23 mouse cellular contexts compared by ENCODE assay signal in the genomic region with DNA sequence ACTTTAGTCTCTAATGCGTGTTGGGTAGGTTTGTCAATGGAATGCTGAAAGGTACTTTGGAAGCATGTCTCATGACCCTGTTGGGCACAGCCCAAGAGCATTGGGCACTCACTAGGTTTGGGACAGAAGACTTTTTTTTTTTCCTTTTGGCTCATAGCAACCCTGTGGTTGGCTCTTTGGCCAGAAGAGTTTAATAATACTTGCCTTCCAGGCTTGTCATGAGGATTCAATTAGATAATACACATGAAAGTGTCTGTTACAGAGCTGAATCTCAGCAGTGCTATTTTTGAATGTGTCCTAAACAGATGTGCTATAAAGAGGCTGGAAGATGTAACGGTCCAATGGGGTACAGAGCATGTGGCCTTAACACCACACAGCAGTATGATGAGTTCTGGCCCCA. TPM values are rescaled to one million over a fixed set of nuclear protein-coding genes. Genes with fewer than 3 reads are reported as not detected.
A peak's percentile ranks its signal among the peaks of the same experiment; 100 is the strongest.
DNase-seq lines count a peak whose midpoint lies in the region; ATAC-seq and TF ChIP-seq lines count a peak whose summit lies in the region.
"Had no signal": no experiment of that assay in that cellular context is flagged by ENCODE, and none has a peak within 500 bp of the region (broad histone marks: within the 10 kb centered on the region; RNA-seq: fewer than 3 reads in every experiment).

No protein-coding gene starts in this region.

- H3K4me1 ChIP-seq in heart, embryonic 16.5 days (ENCODE audit: control insufficient read depth, insufficient read depth, low read length) = peaks cover 25% of the 10 kb centered on the region
- no peaks in the 10 kb centered on the region; the same call in 1 of the 2 replicates for H3K4me1 ChIP-seq in limb, embryonic 14.5 days (ENCODE audit: control insufficient read depth, insufficient read depth, low read length)
- no peaks in the 10 kb centered on the region; the same call in 1 of the 2 replicates for H3K4me1 ChIP-seq in limb, embryonic 10.5 days
- H3K4me1 ChIP-seq in forebrain, embryonic 15.5 days = no peaks in the 10 kb centered on the region
- H3K4me1 ChIP-seq: embryonic facial prominence, embryonic 12.5 days; midbrain, embryonic 15.5 days had no signal

- TF ChIP-seq CTCF in gastrocnemius, adult 2 months (IDR thresholded peaks at IDR 0.05) = no peak

- no peaks in the 10 kb centered on the region for H3K36me3 ChIP-seq in heart, embryonic 16.5 days (ENCODE audit: control insufficient read depth, insufficient read depth)
- H3K36me3 ChIP-seq in limb, embryonic 14.5 days (ENCODE audit: control insufficient read depth, insufficient read depth, low read length) = no peaks in the 10 kb centered on the region; the same call in 1 of the 2 replicates
- no peaks in the 10 kb centered on the region for H3K36me3 ChIP-seq in limb, embryonic 10.5 days
- no peaks in the 10 kb centered on the region for H3K36me3 ChIP-seq in forebrain, embryonic 15.5 days
- H3K36me3 ChIP-seq: embryonic facial prominence, embryonic 12.5 days; midbrain, embryonic 15.5 days had no signal

- no peak overlapping the region for H3K9ac ChIP-seq in heart, embryonic 16.5 days (ENCODE audit: low read length)
- no peak overlapping the region for H3K9ac ChIP-seq in limb, embryonic 14.5 days (ENCODE audit: low read depth, low read length, severe bottlenecking)
- H3K9ac ChIP-seq in forebrain, embryonic 15.5 days (replicated peaks) = no peak overlapping the region
- H3K9ac ChIP-seq: embryonic facial prominence, embryonic 12.5 days; hindbrain, embryonic 14.5 days; limb, embryonic 13.5 days; liver, postnatal 0 days; midbrain, embryonic 15.5 days had no signal

- no peak for DNase-seq in gastrocnemius, adult 2 months
- no peak for DNase-seq in gastrocnemius, postnatal 36 days
- DNase-seq in heart, postnatal 14 days = no peak
- peak; percentile 13 for DNase-seq in limb, embryonic 14.5 days (ENCODE audit: low spot score)
- no peak for DNase-seq in limb, embryonic 10.5 days (ENCODE audit: low spot score)
- DNase-seq: adrenal gland, postnatal 36 days; B cell, adult 2 months; cerebellum, adult 8-10 months; gastrocnemius, postnatal 14 days; layer of hippocampus, adult 9-11 months; liver, postnatal 0 days; lung, postnatal 14 days; retina, postnatal 1 day; right cerebral cortex, postnatal 4 days; thymus, postnatal 4 days had no signal

- 64% methylated on average over 2 of the region's 2 CpGs for WGBS in heart, embryonic 16.5 days
- WGBS in limb, embryonic 14.5 days = 73% methylated on average over 2 of the region's 2 CpGs
- WGBS in limb, embryonic 10.5 days = 86% methylated on average over 2 of the region's 2 CpGs
- WGBS in forebrain, embryonic 15.5 days = 92% methylated on average over 2 of the region's 2 CpGs

- TF ChIP-seq POLR2A in limb, embryonic 14.5 days (IDR thresholded peaks at IDR 0.05; ENCODE audit: borderline replicate concordance, extremely low read depth, insufficient read depth, insufficient read length) = no peak

- H3K4me3 ChIP-seq in gastrocnemius, adult 2 months = no peak overlapping the region
- no peak overlapping the region for H3K4me3 ChIP-seq in heart, embryonic 16.5 days (ENCODE audit: low read length)
- no peak overlapping the region for H3K4me3 ChIP-seq in limb, embryonic 14.5 days (replicated peaks; ENCODE audit: low read length)
- no peak overlapping the region for H3K4me3 ChIP-seq in limb, embryonic 10.5 days
- no peak overlapping the region for H3K4me3 ChIP-seq in forebrain, embryonic 15.5 days
- H3K4me3 ChIP-seq: embryonic facial prominence, embryonic 12.5 days; limb, embryonic 13.5 days; megakaryocyte, embryonic 14.5 days; midbrain, embryonic 15.5 days had no signal

- no peak overlapping the region for H3K4me2 ChIP-seq in heart, embryonic 16.5 days (ENCODE audit: low read depth, low read length)
- H3K4me2 ChIP-seq in limb, embryonic 14.5 days (replicated peaks; ENCODE audit: low read depth, low read length, severe bottlenecking) = no peak overlapping the region
- H3K4me2 ChIP-seq in forebrain, embryonic 15.5 days (replicated peaks) = no peak overlapping the region
- H3K4me2 ChIP-seq: embryonic facial prominence, embryonic 12.5 days; hindbrain, embryonic 14.5 days; limb, embryonic 13.5 days; midbrain, embryonic 15.5 days had no signal

- intact Hi-C loops in gastrocnemius, adult 2 months (cut with DNase I) = no loop called here
- intact Hi-C loops in gastrocnemius, postnatal 36 days (cut with DNase I) = no loop called here
- intact Hi-C loops in heart, postnatal 14 days (cut with DNase I) = no loop called here

- ATAC-seq in heart, embryonic 16.5 days (replicated peaks; ENCODE audit: extremely low read depth, insufficient read depth, low FRiP score) = no peak
- ATAC-seq in limb, embryonic 14.5 days (ENCODE audit: low FRiP score, low read depth) = no peak
- ATAC-seq in forebrain, embryonic 15.5 days (replicated peaks) = no peak
- ATAC-seq: intestine, postnatal 0 days; liver, postnatal 0 days; midbrain, embryonic 15.5 days had no signal

- peak overlapping the region; percentile 79 for H3K27ac ChIP-seq in gastrocnemius, adult 2 months
- H3K27ac ChIP-seq in heart, embryonic 16.5 days (ENCODE audit: low read length) = 0 out of 2 replicates have a peak overlapping the region, but pooled peaks have one; percentile 18
- H3K27ac ChIP-seq in limb, embryonic 14.5 days (replicated peaks; ENCODE audit: low read depth, low read length) = no peak overlapping the region
- H3K27ac ChIP-seq in limb, embryonic 10.5 days = no peak overlapping the region
- H3K27ac ChIP-seq in forebrain, embryonic 15.5 days (replicated peaks) = no peak overlapping the region
- H3K27ac ChIP-seq: embryonic facial prominence, embryonic 12.5 days; hindbrain, embryonic 14.5 days; limb, embryonic 13.5 days; midbrain, embryonic 15.5 days had no signal

- no peaks in the 10 kb centered on the region for H3K27me3 ChIP-seq in heart, embryonic 16.5 days (ENCODE audit: control insufficient read depth, insufficient read depth, low read length)
- H3K27me3 ChIP-seq in limb, embryonic 14.5 days (ENCODE audit: control insufficient read depth, insufficient read depth, low read length) = no peaks in the 10 kb centered on the region
- H3K27me3 ChIP-seq in limb, embryonic 10.5 days (ENCODE audit: low read depth, poor library complexity, severe bottlenecking) = no peaks in the 10 kb centered on the region
- no peaks in the 10 kb centered on the region for H3K27me3 ChIP-seq in forebrain, embryonic 15.5 days
- H3K27me3 ChIP-seq: embryonic facial prominence, embryonic 12.5 days; limb, embryonic 13.5 days; megakaryocyte, embryonic 14.5 days; midbrain, embryonic 15.5 days had no signal

- no peaks in the 10 kb centered on the region; the same call in 1 of the 2 replicates for H3K9me3 ChIP-seq in heart, embryonic 16.5 days (replicated peaks; ENCODE audit: control insufficient read depth, low read length)
- no peaks in the 10 kb centered on the region for H3K9me3 ChIP-seq in limb, embryonic 14.5 days (ENCODE audit: control insufficient read depth, low read length)
- H3K9me3 ChIP-seq in limb, embryonic 10.5 days (replicated peaks) = no peaks in the 10 kb centered on the region
- H3K9me3 ChIP-seq in forebrain, embryonic 15.5 days = no peaks in the 10 kb centered on the region
- H3K9me3 ChIP-seq: embryonic facial prominence, embryonic 12.5 days; limb, embryonic 13.5 days; midbrain, embryonic 15.5 days had no signal

RNA-seq across cellular contexts. Expression of a gene that starts 56.2 kb away (rescaled TPM):
- 10 to 100 TPM; 32.0 to 44.5 TPM for total RNA-seq in gastrocnemius, adult 2 months (2021)
- 10 to 100 TPM; 26.9 to 29.6 TPM for total RNA-seq in gastrocnemius, postnatal 36 days (2021)
- 17.8 and 21.8 TPM in 2 replicates for polyA plus RNA-seq in heart, embryonic 16.5 days (2015; fragmentation: Nextera tagmentation; extraction: Ambion mirVana)
- total RNA-seq in heart, postnatal 14 days (2021) = 100 to 1,000 TPM in 1 of 2 experiments, 10 to 100 TPM in 1; 89.4 to 100 TPM
- polyA plus RNA-seq in limb, embryonic 14.5 days (2012; rRNA removed) = 24.7 and 27.4 TPM in 2 replicates
- polyA plus RNA-seq in limb, embryonic 14.5 days (2014; fragmentation: Nextera tagmentation; extraction: Ambion mirVana) = 19.8 and 20.9 TPM in 2 replicates
- 11.2 and 13.3 TPM in 2 replicates for polyA plus RNA-seq in limb, embryonic 10.5 days (2016; fragmentation: Nextera tagmentation; extraction: Ambion mirVana)
- polyA plus RNA-seq in forebrain, embryonic 15.5 days (2015; fragmentation: Nextera tagmentation; extraction: Ambion mirVana) = 36.1 and 39.3 TPM in 2 replicates

Comparison
In these comparisons a context has a peak if more than half of its experiments do, and no peak if none do; other contexts are left out.
1. H3K27ac ChIP-seq: peak in gastrocnemius, adult 2 months (single experiment) and heart, embryonic 16.5 days (single experiment); none in limb, embryonic 14.5 days (single experiment), limb, embryonic 10.5 days (single experiment) and forebrain, embryonic 15.5 days (single experiment).